Mouse (Mus musculus) thymus, postnatal 36 days (tissue): ENCODE results near the gene Vmn1r203.
"Not testable (repeated sequence)": the region's sequence is repeated elsewhere in the genome, so short reads cannot be mapped to it uniquely, and the experiment has no call there.

Source experiments
- DNase-seq, 2 experiments: peaks; one replicate each; pipeline ENCODE4 v3.0.0; 2022; ENCODE audit warnings: mixed read lengths in 2 of 2

Vmn1r203 gene

DNA sequence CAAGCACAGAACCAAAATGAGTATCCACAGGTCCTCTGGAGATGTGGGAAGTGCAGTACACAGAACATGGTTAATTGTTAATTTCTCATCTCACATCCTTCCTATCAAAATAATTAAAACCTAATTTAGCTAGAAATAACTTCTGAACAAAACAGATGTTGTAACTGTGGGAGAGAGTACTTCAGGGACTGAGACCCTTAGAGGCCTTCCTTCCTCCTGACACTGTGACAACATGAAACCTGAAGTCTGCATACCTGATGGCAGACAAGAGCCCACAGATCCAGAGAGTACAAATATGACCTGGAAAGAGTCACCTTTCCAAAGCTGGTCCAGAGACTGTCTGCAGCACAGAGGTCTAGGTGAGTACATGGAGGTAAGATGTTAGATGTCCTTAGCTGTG, at the start of gene Vmn1r203:
TSS of gene Vmn1r203 (plus strand) at position 301 of the 400 bp plus-strand sequence.
- no peak for DNase-seq

DNA sequence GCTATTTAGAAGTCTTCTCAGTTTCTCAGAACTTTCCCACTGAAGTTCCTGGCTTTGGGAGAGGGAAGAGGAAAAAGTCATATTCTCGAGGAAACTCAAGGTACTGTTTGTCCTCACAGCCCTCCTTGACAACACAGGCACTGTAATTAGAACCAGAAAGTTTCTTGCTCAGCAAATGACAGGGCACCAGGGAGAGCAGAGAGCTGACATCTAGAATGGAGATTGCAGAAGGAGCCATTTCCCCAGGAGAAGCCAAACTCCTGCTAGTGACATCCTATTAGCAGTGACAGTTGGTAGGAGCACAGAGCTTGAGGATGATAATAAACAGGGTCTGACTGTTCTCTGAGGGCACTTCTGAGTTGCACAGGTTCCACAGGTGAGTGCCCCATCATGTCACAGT, 46.3 kb upstream of the Vmn1r203 start, which contains the start of gene Vmn1r201:
TSS of gene Vmn1r201 (plus strand) at position 301 of the 400 bp plus-strand sequence.
- no peak for DNase-seq

DNA sequence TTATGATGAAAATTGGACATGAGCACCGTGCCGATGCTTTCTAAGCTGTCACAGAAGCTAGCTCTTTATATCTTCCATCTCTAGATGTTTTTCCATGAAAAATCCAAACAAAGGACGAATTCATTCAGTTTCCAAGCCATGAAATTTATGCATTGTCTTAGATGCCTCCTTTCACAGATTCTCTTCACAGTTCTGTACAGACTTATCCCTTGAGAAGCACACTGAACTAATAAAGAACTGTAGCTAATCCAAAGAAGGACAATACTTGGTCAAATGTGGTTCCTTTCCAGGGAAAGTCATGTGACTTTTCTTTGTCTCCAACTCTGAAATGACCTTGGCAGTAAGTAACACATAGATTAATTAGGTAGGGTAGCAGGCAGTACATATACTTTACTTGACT, 15.5 kb upstream of the Vmn1r203 start:
- DNase-seq = no peak

DNA sequence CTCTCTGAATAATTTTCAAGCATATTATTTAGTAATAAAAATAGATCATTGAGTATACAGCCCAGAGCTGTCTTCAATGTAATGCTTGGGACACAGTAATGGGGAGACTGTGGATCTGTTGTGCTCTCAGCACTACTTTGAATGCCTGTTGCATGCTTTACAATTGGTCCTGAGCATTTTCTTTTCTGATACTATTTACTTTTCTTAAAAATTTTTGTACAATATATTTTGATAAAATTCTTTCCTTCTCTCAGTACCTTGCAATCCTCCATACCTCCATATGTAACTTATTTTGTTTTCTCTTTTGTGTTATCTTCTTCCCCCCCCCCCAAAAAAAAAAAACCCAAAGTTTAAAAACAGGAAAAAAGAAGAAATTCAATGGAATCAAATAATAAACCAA, 12.6 kb upstream of the Vmn1r203 start, which contains the start of gene Vmn1r202:
TSS of gene Vmn1r202 (minus strand) at position 101 of the 400 bp plus-strand sequence.
- no peak for DNase-seq

DNA sequence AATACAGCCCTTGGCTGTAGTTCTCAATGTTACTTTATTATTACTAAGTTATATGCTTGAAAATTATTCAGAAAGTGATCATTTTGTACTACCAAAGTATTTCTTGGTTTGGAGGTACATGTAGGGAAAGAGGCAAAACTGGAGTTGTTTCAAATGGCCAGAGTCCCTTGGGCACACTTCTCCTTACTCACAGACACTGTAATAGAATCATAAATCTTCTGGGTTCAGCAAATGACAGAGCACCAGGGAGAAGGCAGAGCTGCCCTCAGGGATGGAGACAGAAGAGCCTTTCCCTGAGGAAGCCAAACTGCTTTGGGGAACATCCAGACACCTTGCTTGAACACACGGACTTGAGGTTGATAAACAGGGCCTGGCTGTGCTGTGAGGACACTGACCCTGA, 35.0 kb downstream of the Vmn1r203 start, which contains the start of gene Vmn1r204:
TSS of gene Vmn1r204 (plus strand) at position 301 of the 400 bp plus-strand sequence.
- DNase-seq = not testable (repeated sequence)

DNA sequence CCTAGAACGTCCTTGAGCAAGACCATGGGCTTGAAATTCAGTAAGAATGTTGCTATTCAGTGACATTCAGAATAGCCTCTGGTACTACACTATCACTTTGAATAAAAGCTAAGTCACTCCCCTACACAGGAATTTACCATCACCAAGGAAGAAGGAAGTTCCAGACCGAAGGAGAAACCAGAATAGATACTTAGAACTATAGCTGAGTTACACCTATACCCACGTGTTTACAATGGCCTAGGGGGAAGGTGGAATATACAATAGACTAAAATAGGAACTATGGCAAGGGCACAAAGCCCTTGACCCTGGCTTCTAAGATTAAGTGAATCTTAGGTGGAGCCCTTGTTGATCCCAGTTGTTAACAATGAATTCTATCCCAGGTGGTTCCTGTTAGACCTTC, 57.0 kb downstream of the Vmn1r203 start:
- not testable (repeated sequence) for DNase-seq
